Mouse (Mus musculus): ENCODE measurements around the gene Crtc1. TPM values are rescaled to one million over a fixed set of nuclear protein-coding genes. Genes with fewer than 3 reads are reported as not detected.

The Crtc1 gene
- polyA plus RNA-seq, 2 experiments = 2.9 to 3.9 TPM

- H3K27ac ChIP-seq = no peak overlapping the region
- no peak for ATAC-seq (ENCODE audit: insufficient read depth)
- H3K4me3 ChIP-seq (ENCODE audit: insufficient read depth in 1 of 2, low read depth in 2 of 2, low read length in 2 of 2) = no peak overlapping the region
- no peaks in the 10 kb centered on the region for H3K4me1 ChIP-seq (replicated peaks; ENCODE audit: control insufficient read depth in 2 of 2, insufficient read depth in 2 of 2, low read length in 1 of 2)
- no peaks in the 10 kb centered on the region for H3K9me3 ChIP-seq (ENCODE audit: control insufficient read depth, low read length)
- DNase-seq (ENCODE audit: low read depth in 3 of 3, low spot score in 3 of 3) = no peak
- no peak overlapping the region for H3K9ac ChIP-seq (replicated peaks)
- no peaks in the 10 kb centered on the region for H3K36me3 ChIP-seq (replicated peaks; ENCODE audit: control insufficient read depth, insufficient read depth, low read depth)
- TF ChIP-seq CTCF (IDR thresholded peaks at IDR 0.05; ENCODE audit: low read depth) = no peak
- no peak for TF ChIP-seq EP300 (IDR thresholded peaks at IDR 0.05; ENCODE audit: low read depth)
- WGBS (ENCODE audit: insufficient replicate concordance) = 85% methylated on average over 5 of the region's 5 CpGs
- no peak overlapping the region for H3K4me2 ChIP-seq (ENCODE audit: low read depth)
- no peaks in the 10 kb centered on the region for H3K27me3 ChIP-seq (ENCODE audit: control insufficient read depth, insufficient read depth, low read length)
Measured at GRCm38 (mm10) chr8:70453852-70454251, 14.5 kb upstream of the Crtc1 start.

GRCm38 (mm10) chr8:70452196-70452966 is 13.0 kb upstream of the Crtc1 start:
- no peak for ATAC-seq (ENCODE audit: insufficient read depth)
- Histone ChIP-seq H3K27me3 (ENCODE audit: control insufficient read depth, insufficient read depth, low read length) (no peaks in the 10 kb centered on the region), H3K27ac (no peak overlapping the region), H3K4me1 (replicated peaks; ENCODE audit: control insufficient read depth in 2 of 2, insufficient read depth in 2 of 2, low read length in 1 of 2) (no peaks in the 10 kb centered on the region), H3K36me3 (replicated peaks; ENCODE audit: control insufficient read depth, insufficient read depth, low read depth) (no peaks in the 10 kb centered on the region), H3K4me2 (ENCODE audit: low read depth) (no peak overlapping the region), H3K9me3 (ENCODE audit: control insufficient read depth, low read length) (no peaks in the 10 kb centered on the region), H3K4me3 (ENCODE audit: insufficient read depth in 1 of 2, low read depth in 2 of 2, low read length in 2 of 2) (no peak overlapping the region), H3K9ac (replicated peaks) (no peak overlapping the region)
- TF ChIP-seq EP300 (IDR thresholded peaks at IDR 0.05; ENCODE audit: low read depth) (no peak), CTCF (IDR thresholded peaks at IDR 0.05; ENCODE audit: low read depth) (no peak; the same call in none of the 2 replicates)
- no peak for DNase-seq (ENCODE audit: low read depth in 3 of 3, low spot score in 3 of 3)
- 56% methylated on average over 52 of the region's 52 CpGs for WGBS (ENCODE audit: insufficient replicate concordance)

- DNase-seq (ENCODE audit: low read depth in 3 of 3, low spot score in 3 of 3) (no peak), ATAC-seq (ENCODE audit: insufficient read depth) (no peak)
- H3K36me3 ChIP-seq (replicated peaks; ENCODE audit: control insufficient read depth, insufficient read depth, low read depth) = no peaks in the 10 kb centered on the region
- H3K27me3 ChIP-seq (ENCODE audit: control insufficient read depth, insufficient read depth, low read length) = no peaks in the 10 kb centered on the region
- WGBS (ENCODE audit: insufficient replicate concordance) = 65% methylated on average over 19 of the region's 19 CpGs
- H3K4me2 ChIP-seq (ENCODE audit: low read depth) = no peak overlapping the region
- no peak overlapping the region for H3K9ac ChIP-seq (replicated peaks)
- TF ChIP-seq CTCF (IDR thresholded peaks at IDR 0.05; ENCODE audit: low read depth) (no peak), EP300 (IDR thresholded peaks at IDR 0.05; ENCODE audit: low read depth) (no peak)
- peaks cover 10 to 16% of the 10 kb centered on the region in 2 experiments for H3K4me1 ChIP-seq (replicated peaks; ENCODE audit: control insufficient read depth in 2 of 2, insufficient read depth in 2 of 2, low read length in 1 of 2)
- no peak overlapping the region for H3K4me3 ChIP-seq (ENCODE audit: insufficient read depth in 1 of 2, low read depth in 2 of 2, low read length in 2 of 2)
- H3K27ac ChIP-seq = no peak overlapping the region
- H3K9me3 ChIP-seq (ENCODE audit: control insufficient read depth, low read length) = no peaks in the 10 kb centered on the region
Measured at GRCm38 (mm10) chr8:70447639-70448420, 8.5 kb upstream of the Crtc1 start.

GRCm38 (mm10) chr8:70445988-70446387 is 6.6 kb upstream of the Crtc1 start:
- Histone ChIP-seq H3K27ac (no peak overlapping the region), H3K4me3 (ENCODE audit: insufficient read depth in 1 of 2, low read depth in 2 of 2, low read length in 2 of 2) (no peak overlapping the region), H3K36me3 (replicated peaks; ENCODE audit: control insufficient read depth, insufficient read depth, low read depth) (no peaks in the 10 kb centered on the region), H3K27me3 (ENCODE audit: control insufficient read depth, insufficient read depth, low read length) (no peaks in the 10 kb centered on the region), H3K9me3 (ENCODE audit: control insufficient read depth, low read length) (no peaks in the 10 kb centered on the region), H3K4me1 (replicated peaks; ENCODE audit: control insufficient read depth in 2 of 2, insufficient read depth in 2 of 2, low read length in 1 of 2) (peaks cover 12 to 22% of the 10 kb centered on the region in 2 experiments), H3K9ac (replicated peaks) (no peak overlapping the region), H3K4me2 (ENCODE audit: low read depth) (no peak overlapping the region)
- WGBS (ENCODE audit: insufficient replicate concordance) = 56% methylated on average over 1 of the region's 1 CpGs
- ATAC-seq (ENCODE audit: insufficient read depth) (no peak), DNase-seq (ENCODE audit: low read depth in 3 of 3, low spot score in 3 of 3) (no peak)
- TF ChIP-seq CTCF (IDR thresholded peaks at IDR 0.05; ENCODE audit: low read depth) (no peak), EP300 (IDR thresholded peaks at IDR 0.05; ENCODE audit: low read depth) (no peak)

GRCm38 (mm10) chr8:70443326-70443725 is 3.9 kb upstream of the Crtc1 start:
- Histone ChIP-seq H3K27ac (peak overlapping the region; percentile 83), H3K9ac (replicated peaks) (peak overlapping the region; percentile 49), H3K4me2 (ENCODE audit: low read depth) (peak overlapping the region; percentile 52), H3K27me3 (ENCODE audit: control insufficient read depth, insufficient read depth, low read length) (no peaks in the 10 kb centered on the region), H3K9me3 (ENCODE audit: control insufficient read depth, low read length) (no peaks in the 10 kb centered on the region), H3K36me3 (replicated peaks; ENCODE audit: control insufficient read depth, insufficient read depth, low read depth) (no peaks in the 10 kb centered on the region), H3K4me1 (replicated peaks; ENCODE audit: control insufficient read depth in 2 of 2, insufficient read depth in 2 of 2, low read length in 1 of 2) (peaks cover 21 to 35% of the 10 kb centered on the region in 2 experiments), H3K4me3 (ENCODE audit: insufficient read depth in 1 of 2, low read depth in 2 of 2, low read length in 2 of 2) (no peak overlapping the region)
- ATAC-seq (ENCODE audit: insufficient read depth) = peak; percentile 46
- 52% methylated on average over 4 of the region's 4 CpGs for WGBS (ENCODE audit: insufficient replicate concordance)
- TF ChIP-seq CTCF (IDR thresholded peaks at IDR 0.05; ENCODE audit: low read depth) = no peak
- TF ChIP-seq EP300 (IDR thresholded peaks at IDR 0.05; ENCODE audit: low read depth) = no peak
- peak; percentile 60 to 80 (median 74) for DNase-seq (ENCODE audit: low read depth in 3 of 3, low spot score in 3 of 3)

Measured in liver, embryonic 14.5 days (tissue).